Mouse (Mus musculus) limb, embryonic 14.5 days (tissue): ENCODE data around the gene Il3. TPM values are rescaled to one million over a fixed set of nuclear protein-coding genes. Genes with fewer than 3 reads are reported as not detected.

Source experiments
- ATAC-seq: fragments of 200-750 bp; cut with Nextera tagmentation; 2 replicates; pipeline ENCODE4 v1.8.0; 2017; ENCODE audit warnings: low read depth, moderate number of reproducible peaks, moderate TSS enrichment; ENCODE audit not compliant: low FRiP score
- DNase-seq: peaks from one replicate; pipeline ENCODE4 v3.0.0-alpha.2; 2015; ENCODE audit warnings: low spot score
- H3K27ac ChIP-seq: fragments of 300-500 bp; sonication (generic); replicated peaks from 2 replicates; pipeline ENCODE4 v1.5.1; 2014; ENCODE audit warnings: low read depth, mild to moderate bottlenecking, low read length, moderate library complexity, mixed read lengths
- H3K27me3 ChIP-seq: fragments of 300-500 bp; sonication (generic); 2 replicates; pipeline ENCODE4 v1.6.1; 2014; ENCODE audit warnings: low read length, mixed read lengths; ENCODE audit not compliant: control insufficient read depth, insufficient read depth
- H3K36me3 ChIP-seq: fragments of 300-500 bp; sonication (generic); 2 replicates; pipeline ENCODE4 v1.6.1; 2014; ENCODE audit warnings: mild to moderate bottlenecking, low read length, moderate library complexity, mixed read lengths; ENCODE audit not compliant: control insufficient read depth, insufficient read depth
- H3K4me1 ChIP-seq: fragments of 300-500 bp; sonication (generic); 2 replicates; pipeline ENCODE4 v1.6.1; 2014; ENCODE audit warnings: antibody characterized with exemption, low read length, mixed read lengths; ENCODE audit not compliant: control insufficient read depth, insufficient read depth
- H3K4me2 ChIP-seq: fragments of 300-500 bp; sonication (generic); replicated peaks from 2 replicates; pipeline ENCODE4 v1.6.1; 2014; ENCODE audit warnings: low read depth, mild to moderate bottlenecking, low read length, moderate library complexity; ENCODE audit not compliant: severe bottlenecking
- H3K4me3 ChIP-seq: fragments of 300-500 bp; sonication (generic); replicated peaks from 2 replicates; pipeline ENCODE4 v1.5.1; 2014; ENCODE audit warnings: low read length
- H3K9ac ChIP-seq: fragments of 300-500 bp; sonication (generic); 2 replicates; pipeline ENCODE4 v1.6.1; 2014; ENCODE audit warnings: mild to moderate bottlenecking, low read depth, low read length, moderate library complexity; ENCODE audit not compliant: severe bottlenecking
- H3K9me3 ChIP-seq: fragments of 300-500 bp; sonication (generic); 2 replicates; pipeline ENCODE4 v1.6.1; 2016; ENCODE audit warnings: low read length; ENCODE audit not compliant: control insufficient read depth
- POLR2A ChIP-seq: fragments of 200-500 bp; IDR thresholded peaks from 2 replicates; pipeline ENCODE4 v1.8.0; 2012; ENCODE audit warnings: inconsistent platforms, mild to moderate bottlenecking, moderate library complexity, borderline replicate concordance; ENCODE audit not compliant: insufficient read depth, insufficient read length; ENCODE audit errors: extremely low read depth
- WGBS: fragments of 180-500 bp; shearing (Covaris S2); extraction: QIAGEN DNeasy Blood & Tissue Kit; methylation state at CpG from one replicate; pipeline ENCODE4 v1.1.7; 2014; 5-methylcytosine and 5-hydroxymethylcytosine counted together
- polyA plus RNA-seq, 2 experiments: library from polyadenylated mRNA; depleted of rRNA in 1 of 2; stranded (reverse) in 1 of 2; unstranded in 1 of 2; fragments of >200 nt; fragmentation: Nextera tagmentation in 1 of 2; extraction: Ambion mirVana in 1 of 2; gene quantifications; 2 replicates each; pipeline versions ENCODE4 v1.2.1 to v1.2.3; 2012 to 2014

The Il3 gene
- polyA plus RNA-seq, 2 experiments, result not detected

- H3K4me3 ChIP-seq, result no peak overlapping the region
- no peaks in the 10 kb centered on the region for H3K9me3 ChIP-seq
- ATAC-seq, result no peak
- WGBS, result 77% methylated on average over 5 of the region's 5 CpGs
- no peak for TF ChIP-seq POLR2A
- no peak overlapping the region for H3K9ac ChIP-seq
- H3K27me3 ChIP-seq, result no peaks in the 10 kb centered on the region
- no peaks in the 10 kb centered on the region for H3K4me1 ChIP-seq
- no peaks in the 10 kb centered on the region for H3K36me3 ChIP-seq
- no peak overlapping the region for H3K27ac ChIP-seq
- DNase-seq, result no peak
- H3K4me2 ChIP-seq, result no peak overlapping the region
Observed at GRCm38 (mm10) chr11:54271437-54271949, 4.4 kb upstream of the Il3 start.

- Histone ChIP-seq H3K27me3 (no peaks in the 10 kb centered on the region), H3K9ac (no peak overlapping the region), H3K4me3 (no peak overlapping the region), H3K36me3 (no peaks in the 10 kb centered on the region), H3K4me1 (no peaks in the 10 kb centered on the region), H3K4me2 (no peak overlapping the region), H3K27ac (no peak overlapping the region), H3K9me3 (no peaks in the 10 kb centered on the region)
- no peak for ATAC-seq
- WGBS, result 76% methylated on average over 3 of the region's 3 CpGs
- no peak for TF ChIP-seq POLR2A
- no peak for DNase-seq
Observed at GRCm38 (mm10) chr11:54269191-54269896, 2.3 kb upstream of the Il3 start.

GRCm38 (mm10) chr11:54264542-54264941 lies 2.5 kb downstream of the Il3 start:
- ATAC-seq, result no peak
- Histone ChIP-seq H3K27me3 (no peaks in the 10 kb centered on the region), H3K4me2 (no peak overlapping the region), H3K27ac (no peak overlapping the region), H3K4me1 (no peaks in the 10 kb centered on the region), H3K9ac (no peak overlapping the region), H3K9me3 (no peaks in the 10 kb centered on the region), H3K36me3 (no peaks in the 10 kb centered on the region), H3K4me3 (no peak overlapping the region)
- 60% methylated on average over 2 of the region's 2 CpGs for WGBS
- peak; percentile 75 for DNase-seq
- no peak for TF ChIP-seq POLR2A

- H3K4me2 ChIP-seq, result no peak overlapping the region
- H3K9me3 ChIP-seq, result no peaks in the 10 kb centered on the region
- ATAC-seq (no peak), DNase-seq (no peak)
- no peaks in the 10 kb centered on the region for H3K4me1 ChIP-seq
- TF ChIP-seq POLR2A, result no peak
- H3K27ac ChIP-seq, result no peak overlapping the region
- no peaks in the 10 kb centered on the region for H3K27me3 ChIP-seq
- H3K36me3 ChIP-seq, result no peaks in the 10 kb centered on the region
- H3K9ac ChIP-seq, result no peak overlapping the region
- H3K4me3 ChIP-seq, result no peak overlapping the region
- WGBS, result 7% methylated on average over 1 of the region's 1 CpGs
Observed at GRCm38 (mm10) chr11:54263405-54264031, 3.6 kb downstream of the Il3 start.

- no peaks in the 10 kb centered on the region for H3K4me1 ChIP-seq
- H3K9ac ChIP-seq, result no peak overlapping the region
- WGBS, result 58% methylated on average over 3 of the region's 3 CpGs
- no peaks in the 10 kb centered on the region for H3K36me3 ChIP-seq
- TF ChIP-seq POLR2A, result no peak
- H3K9me3 ChIP-seq, result no peaks in the 10 kb centered on the region
- no peak overlapping the region for H3K27ac ChIP-seq
- no peak overlapping the region for H3K4me3 ChIP-seq
- no peaks in the 10 kb centered on the region for H3K27me3 ChIP-seq
- peak; percentile 60; the same call in 1 of the 2 replicates for ATAC-seq
- H3K4me2 ChIP-seq, result no peak overlapping the region
- DNase-seq, result peak; percentile 61
Observed at GRCm38 (mm10) chr11:54256624-54257376, 10.3 kb downstream of the Il3 start.
